Mouse (Mus musculus) hindbrain, embryonic 12.5 days (tissue): ENCODE data around the gene Olfr263. TPM values are rescaled to one million over a fixed set of nuclear protein-coding genes. Genes with fewer than 3 reads are reported as not detected.

ENCODE experiments used
- ATAC-seq: fragments of 200-750 bp; cut with Nextera tagmentation; 2 replicates; pipeline ENCODE4 v1.8.0; 2017; ENCODE audit warnings: moderate TSS enrichment; ENCODE audit not compliant: low FRiP score
- H3K27ac ChIP-seq: fragments of 300-500 bp; sonication (generic); 2 replicates; pipeline ENCODE4 v1.5.1; 2016; ENCODE audit warnings: mild to moderate bottlenecking
- H3K27me3 ChIP-seq: fragments of 300-500 bp; sonication (generic); 2 replicates; pipeline ENCODE4 v1.6.1; 2016; ENCODE audit warnings: mild to moderate bottlenecking
- H3K36me3 ChIP-seq: fragments of 300-500 bp; sonication (generic); 2 replicates; pipeline ENCODE4 v1.6.1; 2016; ENCODE audit warnings: mild to moderate bottlenecking
- H3K4me1 ChIP-seq: fragments of 300-500 bp; sonication (generic); 2 replicates; pipeline ENCODE4 v1.6.1; 2016
- H3K4me2 ChIP-seq: fragments of 300-500 bp; sonication (generic); replicated peaks from 2 replicates; pipeline ENCODE4 v1.6.1; 2016; ENCODE audit warnings: mild to moderate bottlenecking
- H3K4me3 ChIP-seq: fragments of 300-500 bp; sonication (generic); 2 replicates; pipeline ENCODE4 v1.5.1; 2016; ENCODE audit warnings: mild to moderate bottlenecking
- H3K9ac ChIP-seq: fragments of 300-500 bp; sonication (generic); 2 replicates; pipeline ENCODE4 v1.6.1; 2016; ENCODE audit warnings: mild to moderate bottlenecking, moderate library complexity
- H3K9me3 ChIP-seq: fragments of 300-500 bp; sonication (generic); replicated peaks from 2 replicates; pipeline ENCODE4 v1.6.1; 2016; ENCODE audit warnings: mild to moderate bottlenecking
- WGBS: fragments of 180-500 bp; shearing (Covaris S2); methylation state at CpG from one replicate; pipeline ENCODE4 v1.1.7; 2016; 5-methylcytosine and 5-hydroxymethylcytosine counted together
- polyA plus RNA-seq: library from polyadenylated mRNA; unstranded; fragments of >200 nt; fragmentation: Nextera tagmentation; extraction: Ambion mirVana; gene quantifications from 2 replicates; pipeline ENCODE4 v1.2.1, GENCODE M21; 2016

Gene Olfr263
- polyA plus RNA-seq, 1 experiment from 2014 or later: not detected

GRCm38 (mm10) chr13:21183661-21184060 lies 54.2 kb downstream of the Olfr263 start:
- Histone ChIP-seq H3K36me3 (peaks cover 65% of the 10 kb centered on the region), H3K4me3 (no peak overlapping the region), H3K27ac (no peak overlapping the region), H3K9me3 (no peaks in the 10 kb centered on the region), H3K9ac (no peak overlapping the region), H3K4me2 (no peak overlapping the region), H3K27me3 (no peaks in the 10 kb centered on the region), H3K4me1 (peaks cover 32% of the 10 kb centered on the region)
- ATAC-seq: no peak
- 93% methylated on average over 7 of the region's 7 CpGs for WGBS

DNA sequence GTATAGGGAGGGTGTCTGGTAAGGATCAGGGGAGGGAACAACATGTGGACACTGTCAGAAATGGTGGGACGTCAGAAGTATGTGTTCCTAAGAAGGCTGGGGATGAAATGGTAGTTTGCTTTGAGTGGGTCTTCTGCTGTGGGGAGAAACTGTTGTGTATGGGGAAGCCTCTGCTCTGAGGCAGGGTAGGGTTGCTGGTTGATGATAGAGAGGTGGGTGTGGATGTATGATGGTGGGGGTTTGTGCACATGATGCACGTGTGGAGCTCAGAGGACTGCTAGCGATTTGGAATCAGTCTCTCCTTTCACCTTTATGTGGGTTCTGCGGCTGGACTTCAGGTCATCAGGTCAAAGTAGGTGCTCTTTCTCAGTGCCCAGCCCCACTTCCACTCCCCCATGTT lies 56.1 kb downstream of the Olfr263 start:
- no peak overlapping the region for H3K9ac ChIP-seq
- no peak for ATAC-seq
- 91% methylated on average over 4 of the region's 4 CpGs for WGBS
- peaks cover 79% of the 10 kb centered on the region for H3K36me3 ChIP-seq
- H3K4me2 ChIP-seq: no peak overlapping the region
- H3K27ac ChIP-seq: no peak overlapping the region
- no peaks in the 10 kb centered on the region for H3K9me3 ChIP-seq
- H3K27me3 ChIP-seq: no peaks in the 10 kb centered on the region
- peaks cover 25% of the 10 kb centered on the region for H3K4me1 ChIP-seq
- no peak overlapping the region for H3K4me3 ChIP-seq

Other genes starting within 250 kb of the Olfr263 start
- not detected in 2 replicates for gene Olfr1370, start 54.7 kb upstream of the Olfr263 start, polyA plus RNA-seq
- 0.05 TPM in 1 of 2 replicates, not detected in the other for gene Olfr1369-ps1, start 18.2 kb upstream of the Olfr263 start, polyA plus RNA-seq
- not detected in 2 replicates for gene Olfr1368, start 16.2 kb downstream of the Olfr263 start, polyA plus RNA-seq
- gene Trim27, start 49.8 kb downstream of the Olfr263 start, polyA plus RNA-seq: 127 and 130 TPM in 2 replicates
- gene Gpx5, start 163.1 kb downstream of the Olfr263 start, polyA plus RNA-seq: not detected in 2 replicates
- 0.85 TPM in 1 of 2 replicates, not detected in the other for gene Gpx6, start 182.5 kb downstream of the Olfr263 start, polyA plus RNA-seq
- not detected in 2 replicates for gene Olfr1367, start 217.3 kb downstream of the Olfr263 start, polyA plus RNA-seq
- 16.6 and 17.0 TPM in 2 replicates for gene Zscan12, start 233.2 kb downstream of the Olfr263 start, polyA plus RNA-seq